In genomic region chr12:37956193-37956592, GRCm38 (mm10) we compare ENCODE assay signal across 21 mouse cellular contexts.
DNase-seq lines count a peak whose midpoint lies in the region; ATAC-seq lines count a peak whose summit lies in the region.
"Had no signal": no experiment of that assay in that cellular context is flagged by ENCODE, and none has a peak within 500 bp of the region (broad histone marks: within the 10 kb centered on the region; RNA-seq: fewer than 3 reads in every experiment).

No protein-coding gene starts in this region.

- DNase-seq in frontal cortex, postnatal 10 days (ENCODE audit: low spot score in 2 of 2), result no peak
- peak; percentile 5 for DNase-seq in right cerebral cortex, adult 18-20 months
- no peak for DNase-seq in right cerebral cortex, postnatal 4 days
- no peak for DNase-seq in heart, adult 9 months (ENCODE audit: low spot score in 2 of 2)
- DNase-seq: adrenal gland, adult 8-10 months; adrenal gland, postnatal 14 days; adrenal gland, postnatal 36 days; B cell, adult 2 months; cerebellum, adult 11 months; cerebellum, adult 18-20 months; cerebellum, adult 8-10 months; cerebellum, adult 9-11 months; cerebellum, postnatal 14 days; cerebellum, postnatal 36 days; embryo, embryonic 11 days had no signal

- peak; percentile 80 for ATAC-seq in frontal cortex, adult (ENCODE audit: low TSS enrichment)
- ATAC-seq: activated CD4-positive, CD25-positive, alpha-beta regulatory T cell, adult 4 months; CD4-positive, CD25-positive, alpha-beta regulatory T cell, adult 4 months; forebrain, embryonic 14.5 days; forebrain, embryonic 16.5 days; Patski had no signal
